Mouse (Mus musculus): ENCODE results near the gene Rbfox3. TPM values are rescaled to one million over a fixed set of nuclear protein-coding genes. Genes with fewer than 3 reads are reported as not detected.

The Rbfox3 gene
- polyA plus RNA-seq, 1 experiment from 2014 or later: 0.69 TPM

DNA sequence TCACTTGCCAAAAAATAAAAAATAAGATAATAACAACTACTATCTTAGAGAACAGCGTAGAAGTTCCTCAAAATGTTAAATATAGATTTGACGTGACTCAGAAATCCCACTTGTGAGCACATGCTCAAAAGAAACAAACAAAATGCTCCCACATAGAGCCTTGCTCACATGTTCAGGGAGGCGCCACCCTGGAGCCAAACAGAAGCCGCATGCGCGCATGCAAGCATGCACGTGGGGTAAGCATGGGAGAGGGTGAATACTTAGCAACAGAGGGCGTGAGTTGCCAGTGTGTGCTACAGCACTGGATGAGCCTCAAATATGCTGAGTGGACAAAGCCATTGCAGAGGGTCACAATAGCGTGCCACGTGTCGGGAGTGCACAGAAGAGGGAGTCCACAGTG lies 454.5 kb downstream of the Rbfox3 start:
- H3K27me3 ChIP-seq (ENCODE audit: control insufficient read depth, insufficient read depth, low read length): no peaks in the 10 kb centered on the region
- no peak for ATAC-seq (replicated peaks; ENCODE audit: insufficient number of reproducible peaks, low FRiP score, low TSS enrichment)
- no peak overlapping the region for H3K9ac ChIP-seq (ENCODE audit: low read depth, low read length)

DNA sequence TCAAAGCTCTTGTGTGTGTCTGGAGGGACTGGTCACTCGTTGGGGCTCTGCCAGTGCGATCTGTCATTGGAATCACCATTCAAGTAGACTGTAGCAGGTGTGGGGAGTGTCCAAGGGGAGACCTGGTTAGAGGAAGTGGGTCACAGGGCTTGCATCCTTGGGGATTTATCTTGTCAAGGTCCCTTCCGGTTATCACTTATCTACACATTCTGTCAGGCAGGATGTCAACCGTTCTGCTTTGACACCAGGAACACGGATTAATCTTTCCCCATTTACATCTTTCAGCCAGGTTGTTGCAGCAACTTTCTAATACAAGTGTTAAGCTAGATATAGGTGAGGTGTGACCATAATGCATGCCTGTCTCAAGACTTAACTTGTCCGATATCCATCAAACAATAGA lies 455.6 kb downstream of the Rbfox3 start:
- Histone ChIP-seq H3K27ac (ENCODE audit: low read depth, low read length) (no peak overlapping the region), H3K36me3 (ENCODE audit: control insufficient read depth, insufficient read depth, low read length) (no peaks in the 10 kb centered on the region), H3K4me1 (ENCODE audit: control insufficient read depth, insufficient read depth, low read length) (peaks cover 5% of the 10 kb centered on the region; the same call in 1 of the 2 replicates), H3K9me3 (replicated peaks; ENCODE audit: control insufficient read depth, low read length) (no peaks in the 10 kb centered on the region), H3K9ac (ENCODE audit: low read depth, low read length) (no peak overlapping the region), H3K4me2 (no peak overlapping the region), H3K27me3 (ENCODE audit: control insufficient read depth, insufficient read depth, low read length) (no peaks in the 10 kb centered on the region), H3K4me3 (ENCODE audit: low read depth, low read length) (no peak overlapping the region)
- WGBS (ENCODE audit: insufficient replicate concordance): 68% methylated on average over 6 of the region's 6 CpGs
- ATAC-seq (replicated peaks; ENCODE audit: insufficient number of reproducible peaks, low FRiP score, low TSS enrichment): no peak

More for the DNA sequence above, 454.5 kb downstream of the Rbfox3 start:
- WGBS (ENCODE audit: insufficient replicate concordance): 81% methylated on average over 11 of the region's 11 CpGs
- no peaks in the 10 kb centered on the region for H3K9me3 ChIP-seq (replicated peaks; ENCODE audit: control insufficient read depth, low read length)
- no peaks in the 10 kb centered on the region for H3K36me3 ChIP-seq (ENCODE audit: control insufficient read depth, insufficient read depth, low read length)
- H3K27ac ChIP-seq (ENCODE audit: low read depth, low read length): no peak overlapping the region
- no peak overlapping the region for H3K4me2 ChIP-seq
- peaks cover 5% of the 10 kb centered on the region; the same call in 1 of the 2 replicates for H3K4me1 ChIP-seq (ENCODE audit: control insufficient read depth, insufficient read depth, low read length)
- H3K4me3 ChIP-seq (ENCODE audit: low read depth, low read length): no peak overlapping the region

DNA sequence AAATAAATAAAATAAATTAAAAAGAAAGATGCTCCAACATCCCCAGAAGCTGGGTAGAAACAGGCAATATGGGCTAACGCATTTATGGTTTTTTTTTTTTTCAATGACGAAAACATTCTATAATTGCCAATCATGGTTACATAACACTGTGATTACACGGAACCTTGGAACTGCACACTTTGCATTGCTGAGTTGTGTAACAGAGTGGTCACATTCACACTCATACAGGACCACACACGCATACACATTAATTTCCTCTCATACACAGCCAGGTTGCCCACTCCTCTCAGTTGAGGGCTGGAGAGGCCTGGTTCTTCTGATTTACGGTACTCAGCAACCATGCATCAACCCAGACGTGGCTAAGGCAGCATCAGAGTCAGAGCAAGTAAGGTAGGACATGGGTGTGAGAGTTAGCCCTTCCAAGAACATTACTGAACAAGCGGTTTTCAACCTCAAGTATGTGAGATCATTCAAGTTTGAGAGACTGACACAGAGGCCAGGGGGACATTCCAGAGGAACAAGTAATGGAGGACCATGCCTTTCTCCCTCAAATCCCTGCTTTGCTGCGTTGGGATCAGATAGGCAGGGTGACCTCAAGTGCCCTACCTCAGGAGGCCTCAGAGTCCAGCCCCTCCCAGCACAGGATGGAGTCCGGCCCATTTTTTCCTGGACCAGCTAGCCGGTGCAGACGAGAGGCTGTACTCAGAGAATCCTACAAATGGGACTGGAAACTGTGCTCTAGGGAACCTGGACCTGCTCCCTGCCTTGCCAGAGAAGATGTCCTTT lies 457.3 kb downstream of the Rbfox3 start:
- Histone ChIP-seq H3K27me3 (ENCODE audit: control insufficient read depth, insufficient read depth, low read length) (no peaks in the 10 kb centered on the region), H3K9me3 (replicated peaks; ENCODE audit: control insufficient read depth, low read length) (no peaks in the 10 kb centered on the region), H3K9ac (ENCODE audit: low read depth, low read length) (no peak overlapping the region), H3K4me1 (ENCODE audit: control insufficient read depth, insufficient read depth, low read length) (peaks cover 6% of the 10 kb centered on the region; the same call in 1 of the 2 replicates), H3K27ac (ENCODE audit: low read depth, low read length) (no peak overlapping the region), H3K36me3 (ENCODE audit: control insufficient read depth, insufficient read depth, low read length) (no peaks in the 10 kb centered on the region), H3K4me3 (ENCODE audit: low read depth, low read length) (no peak overlapping the region), H3K4me2 (no peak overlapping the region)
- 65% methylated on average over 11 of the region's 11 CpGs for WGBS (ENCODE audit: insufficient replicate concordance)
- no peak for ATAC-seq (replicated peaks; ENCODE audit: insufficient number of reproducible peaks, low FRiP score, low TSS enrichment)

DNA sequence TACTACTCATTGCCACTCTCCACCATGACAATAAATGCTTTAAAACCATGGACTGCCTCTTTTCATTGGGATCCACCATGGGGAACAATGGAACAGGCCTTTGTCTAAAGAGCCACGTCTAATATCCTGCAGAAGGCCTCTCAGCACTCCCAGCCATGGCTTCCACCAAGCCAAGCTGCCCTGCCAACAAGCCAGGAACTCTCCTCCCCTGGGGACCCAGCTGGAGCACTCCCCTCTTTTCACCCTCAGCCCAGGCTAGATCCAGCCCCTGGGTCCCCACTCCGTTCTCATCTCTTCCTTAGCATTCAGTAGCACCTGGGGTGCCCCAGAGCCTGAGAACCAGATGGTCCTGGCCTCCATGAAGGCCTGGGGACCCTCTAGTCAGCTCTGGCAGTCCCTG lies 458.4 kb downstream of the Rbfox3 start:
- Histone ChIP-seq H3K27ac (ENCODE audit: low read depth, low read length) (no peak overlapping the region), H3K9ac (ENCODE audit: low read depth, low read length) (no peak overlapping the region), H3K4me2 (no peak overlapping the region), H3K36me3 (ENCODE audit: control insufficient read depth, insufficient read depth, low read length) (no peaks in the 10 kb centered on the region), H3K4me1 (ENCODE audit: control insufficient read depth, insufficient read depth, low read length) (0 out of 2 replicates have a peak, but pooled peaks cover 2% of the 10 kb centered on the region), H3K9me3 (replicated peaks; ENCODE audit: control insufficient read depth, low read length) (no peaks in the 10 kb centered on the region), H3K4me3 (ENCODE audit: low read depth, low read length) (no peak overlapping the region), H3K27me3 (ENCODE audit: control insufficient read depth, insufficient read depth, low read length) (no peaks in the 10 kb centered on the region; the same call in 1 of the 2 replicates)
- WGBS (ENCODE audit: insufficient replicate concordance): 73% methylated on average over 2 of the region's 2 CpGs
- ATAC-seq (replicated peaks; ENCODE audit: insufficient number of reproducible peaks, low FRiP score, low TSS enrichment): no peak

DNA sequence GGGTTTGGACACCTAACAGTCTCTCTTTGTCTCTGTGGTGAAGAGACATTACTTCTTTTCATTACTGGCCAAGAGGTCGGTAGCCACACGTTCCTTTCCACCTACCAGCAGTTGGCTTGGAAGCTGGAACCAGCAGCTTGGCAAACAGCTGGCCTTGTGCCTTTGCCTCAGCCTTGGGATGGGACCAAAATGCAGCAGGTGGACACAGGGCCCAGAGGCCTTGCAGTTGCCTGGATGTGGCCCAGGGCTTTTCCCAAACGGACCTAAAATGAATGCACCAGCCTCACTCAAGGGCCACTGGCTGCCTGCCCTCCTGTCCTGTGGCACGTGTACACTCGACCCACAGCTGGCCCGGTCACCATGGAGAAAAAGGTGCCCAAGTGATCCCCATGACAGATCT lies 460.2 kb downstream of the Rbfox3 start:
- Histone ChIP-seq H3K36me3 (ENCODE audit: control insufficient read depth, insufficient read depth, low read length) (no peaks in the 10 kb centered on the region), H3K27ac (ENCODE audit: low read depth, low read length) (no peak overlapping the region), H3K4me1 (ENCODE audit: control insufficient read depth, insufficient read depth, low read length) (0 out of 2 replicates have a peak, but pooled peaks cover 2% of the 10 kb centered on the region), H3K4me2 (no peak overlapping the region), H3K27me3 (ENCODE audit: control insufficient read depth, insufficient read depth, low read length) (no peaks in the 10 kb centered on the region; the same call in 1 of the 2 replicates), H3K9me3 (replicated peaks; ENCODE audit: control insufficient read depth, low read length) (no peaks in the 10 kb centered on the region), H3K4me3 (ENCODE audit: low read depth, low read length) (no peak overlapping the region), H3K9ac (ENCODE audit: low read depth, low read length) (no peak overlapping the region)
- WGBS (ENCODE audit: insufficient replicate concordance): 73% methylated on average over 6 of the region's 6 CpGs
- no peak for ATAC-seq (replicated peaks; ENCODE audit: insufficient number of reproducible peaks, low FRiP score, low TSS enrichment)

DNA sequence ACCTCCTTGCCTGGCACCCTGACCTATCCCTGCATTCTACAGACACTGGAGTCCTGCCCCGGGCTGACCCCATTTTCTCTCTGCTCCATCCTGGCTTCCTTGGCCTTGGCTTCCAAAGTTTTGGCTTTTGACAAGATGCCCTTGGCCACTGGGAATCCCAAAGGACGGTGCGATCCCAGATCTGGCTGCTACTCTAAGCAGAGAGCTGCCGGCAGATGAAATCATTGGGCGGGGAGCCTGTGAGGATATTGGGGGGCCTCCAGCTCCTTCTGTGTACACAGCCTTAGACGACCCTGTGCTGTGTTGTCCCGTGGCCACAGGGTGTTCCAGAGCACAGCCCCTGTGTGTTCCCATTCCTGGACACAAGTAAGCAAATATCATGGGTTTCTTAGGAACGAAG lies 463.0 kb downstream of the Rbfox3 start:
- 0 out of 2 replicates have a peak, but pooled peaks cover 2% of the 10 kb centered on the region for H3K4me1 ChIP-seq (ENCODE audit: control insufficient read depth, insufficient read depth, low read length)
- no peak for ATAC-seq (replicated peaks; ENCODE audit: insufficient number of reproducible peaks, low FRiP score, low TSS enrichment)
- no peaks in the 10 kb centered on the region for H3K36me3 ChIP-seq (ENCODE audit: control insufficient read depth, insufficient read depth, low read length)
- 82% methylated on average over 8 of the region's 8 CpGs for WGBS (ENCODE audit: insufficient replicate concordance)
- H3K27me3 ChIP-seq (ENCODE audit: control insufficient read depth, insufficient read depth, low read length): no peaks in the 10 kb centered on the region; the same call in 1 of the 2 replicates
- no peak overlapping the region for H3K9ac ChIP-seq (ENCODE audit: low read depth, low read length)
- no peaks in the 10 kb centered on the region for H3K9me3 ChIP-seq (replicated peaks; ENCODE audit: control insufficient read depth, low read length)
- H3K27ac ChIP-seq (ENCODE audit: low read depth, low read length): no peak overlapping the region
- no peak overlapping the region for H3K4me2 ChIP-seq
- no peak overlapping the region for H3K4me3 ChIP-seq (ENCODE audit: low read depth, low read length)

DNA sequence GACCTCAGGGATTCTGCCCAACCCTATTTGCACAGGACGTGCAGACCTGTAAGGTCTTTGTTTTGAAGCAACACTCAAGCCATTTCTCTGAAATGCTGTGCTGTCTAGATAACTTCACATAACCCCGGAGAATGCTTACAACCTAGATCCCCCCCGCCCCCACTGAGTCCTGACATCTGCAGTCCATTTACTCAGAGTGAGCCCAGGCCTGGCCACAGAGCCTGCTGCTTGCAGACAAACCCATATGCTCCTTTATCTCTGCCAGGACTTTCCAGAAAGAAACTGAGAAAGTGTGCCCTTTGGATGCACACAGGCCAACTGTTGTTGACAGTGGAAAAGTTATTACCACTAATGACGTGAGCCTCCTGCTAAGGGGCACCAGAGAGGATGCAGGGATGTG lies 464.1 kb downstream of the Rbfox3 start:
- H3K4me2 ChIP-seq: no peak overlapping the region
- no peaks in the 10 kb centered on the region for H3K36me3 ChIP-seq (ENCODE audit: control insufficient read depth, insufficient read depth, low read length)
- 65% methylated on average over 4 of the region's 4 CpGs for WGBS (ENCODE audit: insufficient replicate concordance)
- H3K4me3 ChIP-seq (ENCODE audit: low read depth, low read length): no peak overlapping the region
- H3K4me1 ChIP-seq (ENCODE audit: control insufficient read depth, insufficient read depth, low read length): peaks cover 8% of the 10 kb centered on the region
- H3K9ac ChIP-seq (ENCODE audit: low read depth, low read length): no peak overlapping the region
- H3K27me3 ChIP-seq (ENCODE audit: control insufficient read depth, insufficient read depth, low read length): no peaks in the 10 kb centered on the region; the same call in 1 of the 2 replicates
- no peak for ATAC-seq (replicated peaks; ENCODE audit: insufficient number of reproducible peaks, low FRiP score, low TSS enrichment)
- H3K27ac ChIP-seq (ENCODE audit: low read depth, low read length): no peak overlapping the region
- H3K9me3 ChIP-seq (replicated peaks; ENCODE audit: control insufficient read depth, low read length): no peaks in the 10 kb centered on the region

DNA sequence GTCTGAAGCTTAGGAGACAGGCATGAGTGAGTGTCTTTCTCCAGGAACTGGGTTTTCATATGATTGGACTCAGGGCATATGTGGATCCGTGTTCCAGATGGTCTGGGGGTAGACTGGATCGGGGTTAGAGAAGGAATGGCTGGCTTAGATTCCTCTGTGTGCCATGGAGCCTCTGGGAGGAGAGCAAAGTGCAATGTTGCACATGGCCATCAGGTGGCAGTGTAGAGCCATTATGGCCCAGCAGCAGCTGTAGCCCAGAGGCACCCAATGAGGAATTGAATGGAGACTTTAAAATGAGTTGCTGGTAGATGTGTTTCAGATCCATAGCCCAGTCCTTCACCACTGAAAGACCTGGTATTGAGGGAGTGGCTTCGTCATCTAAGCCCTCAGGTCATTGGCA lies 465.6 kb downstream of the Rbfox3 start:
- no peak overlapping the region for H3K9ac ChIP-seq (ENCODE audit: low read depth, low read length)
- no peak overlapping the region for H3K4me3 ChIP-seq (ENCODE audit: low read depth, low read length)
- no peaks in the 10 kb centered on the region for H3K9me3 ChIP-seq (replicated peaks; ENCODE audit: control insufficient read depth, low read length)
- H3K27ac ChIP-seq (ENCODE audit: low read depth, low read length): no peak overlapping the region
- H3K27me3 ChIP-seq (ENCODE audit: control insufficient read depth, insufficient read depth, low read length): no peaks in the 10 kb centered on the region; the same call in 1 of the 2 replicates
- peaks cover 8% of the 10 kb centered on the region for H3K4me1 ChIP-seq (ENCODE audit: control insufficient read depth, insufficient read depth, low read length)
- 12% methylated on average over 3 of the region's 3 CpGs for whole genome bisulfite sequencing (ENCODE audit: insufficient replicate concordance)
- ATAC-seq (replicated peaks; ENCODE audit: insufficient number of reproducible peaks, low FRiP score, low TSS enrichment): no peak
- H3K4me2 ChIP-seq: no peak overlapping the region
- no peaks in the 10 kb centered on the region for H3K36me3 ChIP-seq (ENCODE audit: control insufficient read depth, insufficient read depth, low read length)
